Mouse (Mus musculus) CH12.LX (cell line): ENCODE measurements at regions not wholly inside any gene's neighbourhood (a gene's known extent, or its start where the extent isn't known, plus 50 kb on each side); places are given as distances from the start of the nearest gene placed in this dataset.

Source experiments
- DNase-seq: peaks from one replicate; pipeline ENCODE4 v3.0.0-alpha.2; 2013; ENCODE audit errors: extremely low read depth
- H3K27ac ChIP-seq: 2 replicates; pipeline ENCODE4 v1.5.1; 2012; ENCODE audit warnings: low read depth, mild to moderate bottlenecking, control low read depth, moderate library complexity; ENCODE audit not compliant: insufficient read depth
- H3K27me3 ChIP-seq: replicated peaks from 2 replicates; pipeline ENCODE3; 2012; ENCODE audit warnings: inconsistent platforms
- H3K36me3 ChIP-seq, 2 experiments: replicated peaks in 1 of 2; 2 replicates each; pipeline versions ENCODE3 to v1.6.1; 2012; ENCODE audit warnings: inconsistent platforms in 1 of 2, low read length in 1 of 2, mild to moderate bottlenecking in 1 of 2, mixed read lengths in 1 of 2, moderate library complexity in 1 of 2; ENCODE audit not compliant: control insufficient read depth in 1 of 2, insufficient read depth in 1 of 2
- H3K4me1 ChIP-seq, 2 experiments: 2 replicates each; pipeline ENCODE4 v1.6.1; 2012; ENCODE audit warnings: inconsistent platforms in 1 of 2, moderate library complexity in 1 of 2; ENCODE audit not compliant: insufficient read depth in 2 of 2, control insufficient read depth in 1 of 2
- H3K4me2 ChIP-seq: 2 replicates; pipeline ENCODE4 v1.6.1; 2012; ENCODE audit warnings: low read depth, mild to moderate bottlenecking, control low read depth; ENCODE audit not compliant: poor library complexity, insufficient read depth, severe bottlenecking
- H3K4me3 ChIP-seq, 3 experiments: fragments of 150-350 bp in 1 of 3; sonication (generic) in 1 of 3; replicated peaks in 1 of 3; 2 replicates each; pipeline versions ENCODE3 to v1.5.1; 2011 to 2012; ENCODE audit warnings: low read depth in 2 of 3, low read length in 2 of 3, mild to moderate bottlenecking in 2 of 3, moderate library complexity in 2 of 3, control low read depth in 1 of 3, improper control_type of control experiment in 1 of 3, inconsistent platforms in 1 of 3, mixed read lengths in 1 of 3; ENCODE audit not compliant: poor library complexity in 1 of 3
- H3K79me2 ChIP-seq: replicated peaks from 2 replicates; pipeline ENCODE4 v1.6.1; 2012; ENCODE audit warnings: mild to moderate bottlenecking, moderate library complexity; ENCODE audit not compliant: control insufficient read depth, poor library complexity, insufficient read depth, severe bottlenecking; ENCODE audit errors: extremely low read depth
- H3K9ac ChIP-seq: 2 replicates; pipeline ENCODE4 v1.6.1; 2012; ENCODE audit warnings: low read depth, mild to moderate bottlenecking, control low read depth, moderate library complexity; ENCODE audit not compliant: insufficient read depth
- H3K9me3 ChIP-seq: replicated peaks from 2 replicates; pipeline ENCODE3; 2012; ENCODE audit warnings: low read length, inconsistent platforms, mixed read lengths
- BHLHE40 ChIP-seq: IDR thresholded peaks from 2 replicates; pipeline ENCODE4 v1.6.1; 2011; ENCODE audit warnings: mild to moderate bottlenecking, low read depth, low read length, improper control_type of control experiment
- CHD2 ChIP-seq: IDR thresholded peaks from 2 replicates; pipeline ENCODE4 v1.6.1; 2011; ENCODE audit warnings: low read length, improper control_type of control experiment
- CTCF ChIP-seq, 2 experiments: IDR thresholded peaks in 1 of 2; conservative IDR thresholded peaks in 1 of 2; 2 replicates each; pipeline ENCODE4 v1.5.1; 2011 to 2012; ENCODE audit warnings: low read depth in 2 of 2, low read length in 2 of 2, improper control_type of control experiment in 1 of 2, inconsistent platforms in 1 of 2, mild to moderate bottlenecking in 1 of 2, moderate library complexity in 1 of 2
- ELF1 ChIP-seq: IDR thresholded peaks from 2 replicates; pipeline ENCODE4 v1.6.1; 2014; ENCODE audit warnings: low read depth, mild to moderate bottlenecking, inconsistent platforms, low read length, improper control_type of control experiment
- ETS1 ChIP-seq: conservative IDR thresholded peaks from 2 replicates; pipeline ENCODE4 v1.6.1; 2012; ENCODE audit warnings: low read depth, mild to moderate bottlenecking, inconsistent platforms, low read length, improper control_type of control experiment, moderate library complexity
- GABPA ChIP-seq: IDR thresholded peaks from 2 replicates; pipeline ENCODE4 v1.6.1; 2012; ENCODE audit warnings: low read depth, low read length, improper control_type of control experiment, inconsistent platforms; ENCODE audit not compliant: insufficient replicate concordance
- IRF4 ChIP-seq: IDR thresholded peaks from 2 replicates; pipeline ENCODE4 v1.6.1; 2014; ENCODE audit warnings: low read depth, mild to moderate bottlenecking, inconsistent platforms, low read length, improper control_type of control experiment
- JUN ChIP-seq: IDR thresholded peaks from 2 replicates; pipeline ENCODE4 v1.6.1; 2011; ENCODE audit warnings: low read depth, mild to moderate bottlenecking, low read length, improper control_type of control experiment, moderate library complexity; ENCODE audit not compliant: insufficient read depth
- KAT2A ChIP-seq: IDR thresholded peaks from 2 replicates; pipeline ENCODE4 v1.6.1; 2012; ENCODE audit warnings: low read length, improper control_type of control experiment, inconsistent platforms; ENCODE audit not compliant: insufficient replicate concordance
- MAFK ChIP-seq: IDR thresholded peaks from 2 replicates; pipeline ENCODE4 v1.6.1; 2011; ENCODE audit warnings: low read length, improper control_type of control experiment; ENCODE audit not compliant: insufficient replicate concordance
- MAZ ChIP-seq: IDR thresholded peaks from 2 replicates; pipeline ENCODE4 v1.6.1; 2012; ENCODE audit warnings: low read depth, mild to moderate bottlenecking, inconsistent platforms, low read length, improper control_type of control experiment, moderate library complexity
- MEF2A ChIP-seq: IDR thresholded peaks from 2 replicates; pipeline ENCODE4 v1.6.1; 2014; ENCODE audit warnings: low read depth, mild to moderate bottlenecking, inconsistent platforms, low read length, improper control_type of control experiment, borderline replicate concordance
- MXI1 ChIP-seq: IDR thresholded peaks from 2 replicates; pipeline ENCODE4 v1.6.1; 2011; ENCODE audit warnings: mild to moderate bottlenecking, low read depth, low read length, improper control_type of control experiment
- NELFE ChIP-seq: IDR thresholded peaks from 2 replicates; pipeline ENCODE4 v1.6.1; 2011; ENCODE audit warnings: low read depth, low read length, improper control_type of control experiment
- NRF1 ChIP-seq: IDR thresholded peaks from 2 replicates; pipeline ENCODE4 v1.6.1; 2014; ENCODE audit warnings: low read depth, mild to moderate bottlenecking, inconsistent platforms, low read length, improper control_type of control experiment, moderate library complexity
- PAX5 ChIP-seq: IDR thresholded peaks from 2 replicates; pipeline ENCODE4 v1.6.1; 2012; ENCODE audit warnings: low read length, inconsistent platforms, mixed read lengths
- POLR2A ChIP-seq: IDR thresholded peaks from 2 replicates; pipeline ENCODE4 v1.6.1; 2011; ENCODE audit warnings: low read depth, mild to moderate bottlenecking, improper control_type of control experiment, low read length
- POLR2AphosphoS2 ChIP-seq: IDR thresholded peaks from 2 replicates; pipeline ENCODE4 v1.6.1; 2011; ENCODE audit warnings: low read depth, low read length, improper control_type of control experiment
- RAD21 ChIP-seq: IDR thresholded peaks from 2 replicates; pipeline ENCODE4 v1.6.1; 2011; ENCODE audit warnings: low read depth, mild to moderate bottlenecking, low read length, improper control_type of control experiment, moderate library complexity
- RCOR1 ChIP-seq: conservative IDR thresholded peaks from 2 replicates; pipeline ENCODE4 v1.6.1; 2012; ENCODE audit warnings: low read depth, mild to moderate bottlenecking, inconsistent platforms, low read length, improper control_type of control experiment
- SIN3A ChIP-seq: IDR thresholded peaks from 2 replicates; pipeline ENCODE4 v1.6.1; 2012; ENCODE audit warnings: low read length, improper control_type of control experiment, inconsistent platforms
- SMC3 ChIP-seq: IDR thresholded peaks from 2 replicates; pipeline ENCODE4 v1.6.1; 2011; ENCODE audit warnings: low read depth, low read length, improper control_type of control experiment
- TCF12 ChIP-seq: IDR thresholded peaks from 2 replicates; pipeline ENCODE4 v1.6.1; 2014; ENCODE audit warnings: low read depth, mild to moderate bottlenecking, inconsistent platforms, low read length, improper control_type of control experiment
- USF1 ChIP-seq: IDR thresholded peaks from 2 replicates; pipeline ENCODE4 v1.6.1; 2014; ENCODE audit warnings: low read depth, mild to moderate bottlenecking, inconsistent platforms, low read length, improper control_type of control experiment
- ZNF384 ChIP-seq: IDR thresholded peaks from 2 replicates; pipeline ENCODE4 v1.6.1; 2012; ENCODE audit warnings: low read depth, low read length, improper control_type of control experiment, inconsistent platforms
- dilution Hi-C: fragments of 300-500 bp; cut with MboI; formaldehyde crosslinking; loops from 2 replicates; pipeline ENCODE4 v1.14.3; 2020; ENCODE audit warnings: low sequenced_read_pairs; ENCODE audit not compliant: extremely low pct_unique_long_range_greater_than_20kb, extremely low pct_ligation_motif_present
- in situ Hi-C: fragments of 300-500 bp; cut with MboI; formaldehyde crosslinking; loops from 3 replicates; pipeline ENCODE4 v1.14.3; 2019; ENCODE audit warnings: low sequenced_read_pairs, low pct_ligation_motif_present, low pct_unique_long_range_greater_than_20kb, mixed read lengths

GRCm38 (mm10) chr7:136232177-136232576 is 516.0 kb upstream of the Mki67 start:
- Histone ChIP-seq H3K79me2 (no peaks in the 10 kb centered on the region), H3K27ac (no peak overlapping the region), H3K9ac (no peak overlapping the region), H3K36me3 (no peaks in the 10 kb centered on the region), H3K27me3 (peaks cover 80% of the 10 kb centered on the region), H3K4me1 (no peaks in the 10 kb centered on the region), H3K9me3 (no peaks in the 10 kb centered on the region), H3K4me3 (no peak overlapping the region), H3K4me2 (no peak overlapping the region)
- dilution Hi-C loops, result no loop called here
- in situ Hi-C loops, result no loop called here
- no peak for DNase-seq
- TF ChIP-seq ELF1 (no peak), CTCF (conservative IDR thresholded peaks at IDR 0.05 in 1 of 2, IDR thresholded peaks at IDR 0.05 in 1 of 2; ENCODE audit: low read depth in 2 of 2, low read length in 2 of 2) (no peak), USF1 (no peak), MAZ (no peak), NRF1 (no peak), RAD21 (no peak), POLR2A (no peak), ZNF384 (no peak), MAFK (no peak), POLR2AphosphoS2 (no peak), BHLHE40 (no peak), MEF2A (no peak), SMC3 (no peak), TCF12 (no peak), PAX5 (no peak), RCOR1 (no peak), JUN (no peak)

GRCm38 (mm10) chr7:136235563-136235962 is 519.4 kb upstream of the Mki67 start:
- dilution Hi-C loops, result no loop called here
- TF ChIP-seq KAT2A, result no peak
- no peak for TF ChIP-seq IRF4
- TF ChIP-seq SMC3, result no peak
- no peak for TF ChIP-seq NELFE
- no peak for TF ChIP-seq GABPA
- no peak for TF ChIP-seq NRF1
- TF ChIP-seq TCF12, result no peak
- no peak for TF ChIP-seq ETS1
- TF ChIP-seq MXI1, result no peak
- no peak for TF ChIP-seq SIN3A
- TF ChIP-seq CHD2, result no peak
- no peak for TF ChIP-seq CTCF (conservative IDR thresholded peaks at IDR 0.05 in 1 of 2, IDR thresholded peaks at IDR 0.05 in 1 of 2; ENCODE audit: low read depth in 2 of 2, low read length in 2 of 2)
- TF ChIP-seq ZNF384, result no peak
- Histone ChIP-seq H3K36me3 (no peaks in the 10 kb centered on the region), H3K9ac (no peak overlapping the region), H3K79me2 (no peaks in the 10 kb centered on the region), H3K27me3 (peaks cover 70% of the 10 kb centered on the region), H3K27ac (no peak overlapping the region), H3K4me2 (no peak overlapping the region), H3K4me1 (no peaks in the 10 kb centered on the region), H3K4me3 (no peak overlapping the region), H3K9me3 (no peaks in the 10 kb centered on the region)
- in situ Hi-C loops, result no loop called here
- no peak for DNase-seq
